Mouse (Mus musculus) liver, adult 2 months (tissue): ENCODE results near the gene Dock9. TPM values are rescaled to one million over a fixed set of nuclear protein-coding genes. Genes with fewer than 3 reads are reported as not detected.
"Not testable (repeated sequence)": the region's sequence is repeated elsewhere in the genome, so short reads cannot be mapped to it uniquely, and the experiment has no call there.

Experiments
- DNase-seq: peaks from one replicate; pipeline ENCODE4 v3.0.0-alpha.2; 2011; ENCODE audit warnings: low read depth, low spot score; ENCODE audit errors: extremely low read depth
- H3K27ac ChIP-seq: fragments of 200-500 bp; replicated peaks from 2 replicates; pipeline ENCODE4 v1.5.1; 2012; ENCODE audit warnings: low read depth, mild to moderate bottlenecking, control low read depth, inconsistent platforms, low read length; ENCODE audit not compliant: insufficient read depth
- H3K27me3 ChIP-seq: fragments of 200-500 bp; 2 replicates; pipeline ENCODE4 v1.6.1; 2012; ENCODE audit warnings: mild to moderate bottlenecking, moderate library complexity, low read length, inconsistent platforms; ENCODE audit not compliant: control insufficient read depth, insufficient read depth
- H3K36me3 ChIP-seq: fragments of 200-500 bp; 2 replicates; pipeline ENCODE4 v1.6.1; 2012; ENCODE audit warnings: low read length, inconsistent platforms; ENCODE audit not compliant: control insufficient read depth, insufficient read depth
- H3K4me1 ChIP-seq: fragments of 200-500 bp; 2 replicates; pipeline ENCODE4 v1.6.1; 2011; ENCODE audit warnings: low read length; ENCODE audit not compliant: control insufficient read depth, insufficient read depth
- H3K4me3 ChIP-seq: fragments of 200-500 bp; 2 replicates; pipeline ENCODE4 v1.5.1; 2011; ENCODE audit warnings: low read depth, mild to moderate bottlenecking, control low read depth, low read length, moderate library complexity; ENCODE audit not compliant: insufficient read depth
- H3K79me2 ChIP-seq: fragments of 200-500 bp; 2 replicates; pipeline ENCODE4 v1.6.1; 2012; ENCODE audit warnings: inconsistent platforms, mild to moderate bottlenecking, low read length, moderate library complexity; ENCODE audit not compliant: control insufficient read depth, insufficient read depth
- H3K9ac ChIP-seq: fragments of 200-500 bp; 2 replicates; pipeline ENCODE4 v1.6.1; 2012; ENCODE audit warnings: low read depth, mild to moderate bottlenecking, control low read depth, inconsistent platforms, low read length
- CTCF ChIP-seq: fragments of 200-500 bp; IDR thresholded peaks from 2 replicates; pipeline ENCODE4 v1.5.1; 2011; ENCODE audit warnings: low read depth, low read length, control low read depth
- POLR2A ChIP-seq: fragments of 200-500 bp; IDR thresholded peaks from 2 replicates; pipeline ENCODE4 v1.6.1; 2011; ENCODE audit warnings: low read length, control low read depth; ENCODE audit not compliant: insufficient read depth; ENCODE audit errors: extremely low read depth
- WGBS: fragments of 180-500 bp; shearing (Covaris S2); methylation state at CpG from one replicate; pipeline ENCODE4 v1.1.7; 2018; 5-methylcytosine and 5-hydroxymethylcytosine counted together
- polyA plus RNA-seq: library from polyadenylated mRNA; depleted of rRNA; stranded (reverse); fragments of >200 nt; gene quantifications from 2 replicates; pipeline ENCODE4 v1.2.3, GENCODE M21; 2012
- total RNA-seq: library from RNA; depleted of rRNA; stranded (reverse); fragments of >200 nt; gene quantifications from 2 replicates; pipeline ENCODE4 v1.2.3, GENCODE M21; 2014

Dock9 gene
- total and polyA plus RNA-seq, 2 experiments = 3.8 to 11.4 TPM

DNA sequence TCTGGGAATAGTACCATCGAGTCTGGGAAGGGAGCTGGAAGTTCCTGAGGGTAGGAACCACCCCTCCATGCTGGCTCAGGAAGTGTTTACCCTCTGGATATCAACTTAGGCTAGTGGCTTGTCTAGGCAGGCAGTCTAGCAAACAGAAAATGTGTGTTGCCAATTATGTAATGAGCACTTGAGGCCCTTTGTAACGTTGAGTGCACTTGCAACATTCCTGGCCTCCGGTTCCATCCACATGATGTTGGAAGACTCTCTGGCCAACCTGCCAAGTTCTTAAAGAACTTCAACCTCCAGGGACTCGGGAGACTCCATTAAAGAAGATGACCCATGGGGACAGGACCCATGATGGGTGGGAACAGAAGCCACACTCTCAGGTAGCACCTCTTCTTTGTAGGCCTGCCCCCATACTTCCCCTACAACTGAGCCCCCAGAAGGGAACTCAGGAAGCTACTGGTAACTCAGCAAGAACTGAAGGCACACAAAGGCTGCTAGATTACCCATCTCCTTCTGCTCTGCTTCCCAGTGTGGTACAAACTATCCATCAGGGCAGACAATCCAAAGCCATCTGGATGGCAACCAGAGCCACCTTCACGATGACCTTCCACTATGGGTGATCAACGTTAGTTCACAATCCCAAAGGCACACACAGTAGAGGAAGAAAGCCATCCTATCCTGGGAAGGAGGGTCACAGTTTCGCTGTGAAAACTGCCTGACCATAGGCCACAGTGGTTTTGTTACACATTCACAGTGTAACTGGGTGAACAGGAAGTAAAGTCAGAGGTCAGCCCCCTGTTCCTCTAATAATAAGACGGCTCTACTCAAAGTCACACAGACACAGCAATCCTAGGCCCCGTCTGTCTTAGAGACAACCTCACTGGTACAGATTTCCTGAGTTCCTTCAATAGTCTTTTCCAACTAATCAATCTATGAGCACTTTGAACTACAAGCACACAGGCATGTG is 77.7 kb downstream of the Dock9 start:
- H3K4me1 ChIP-seq = peaks cover 20% of the 10 kb centered on the region
- H3K4me3 ChIP-seq = no peak overlapping the region
- DNase-seq = peak; percentile 94
- no peak overlapping the region for H3K9ac ChIP-seq
- no peaks in the 10 kb centered on the region for H3K36me3 ChIP-seq
- no peaks in the 10 kb centered on the region for H3K27me3 ChIP-seq
- peak overlapping the region; percentile 68 for H3K27ac ChIP-seq
- TF ChIP-seq CTCF (no peak), POLR2A (no peak)
- no peaks in the 10 kb centered on the region for H3K79me2 ChIP-seq
- 28% methylated on average over 9 of the region's 9 CpGs for WGBS

DNA sequence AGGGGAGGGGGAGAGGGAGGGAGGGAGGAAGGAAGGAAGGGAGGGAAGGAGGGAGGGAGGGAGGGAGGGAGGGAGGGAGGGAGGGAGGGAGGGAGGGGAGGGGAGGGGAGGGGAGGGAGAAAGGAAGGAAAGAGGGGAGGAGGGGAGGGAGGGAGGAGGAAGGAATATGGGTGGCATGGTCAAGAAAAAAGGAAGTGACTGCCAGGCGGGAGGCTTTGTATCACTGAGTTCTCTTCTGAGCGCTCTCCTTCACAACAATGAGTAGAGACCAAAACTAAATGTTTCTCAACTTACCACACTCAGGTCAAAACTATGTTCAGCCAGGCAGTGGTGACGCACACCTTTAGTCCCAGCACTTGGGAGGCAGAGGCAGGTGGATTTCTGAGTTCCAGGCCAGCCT is 82.8 kb downstream of the Dock9 start:
- H3K79me2 ChIP-seq, H3K27me3 ChIP-seq, H3K9ac ChIP-seq, DNase-seq, H3K36me3 ChIP-seq, H3K4me3 ChIP-seq, H3K4me1 ChIP-seq, H3K27ac ChIP-seq: not testable (repeated sequence)
- WGBS = 95% methylated on average over 3 of the region's 3 CpGs

DNA sequence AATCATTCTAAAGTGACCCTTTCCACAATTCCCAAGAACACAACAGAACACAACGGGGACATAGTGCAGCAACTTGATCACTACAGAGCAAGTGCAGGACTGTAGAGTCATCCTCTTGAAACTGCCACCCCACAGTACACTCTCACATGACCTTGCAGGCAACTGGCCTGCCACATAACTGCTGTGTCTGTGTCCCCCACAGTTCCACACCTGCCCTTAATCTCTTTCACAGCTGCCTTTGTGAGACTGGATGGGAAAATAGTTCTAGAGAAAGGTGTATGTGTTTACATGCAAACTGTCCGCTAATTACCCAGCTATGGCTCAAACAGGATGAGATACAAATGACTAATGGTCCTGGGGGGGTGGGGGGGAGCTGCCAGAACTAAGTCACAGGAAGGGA is 83.4 kb downstream of the Dock9 start:
- Histone ChIP-seq H3K4me1 (peaks cover 4% of the 10 kb centered on the region), H3K4me3 (no peak overlapping the region), H3K9ac (no peak overlapping the region), H3K36me3 (no peaks in the 10 kb centered on the region), H3K27ac (no peak overlapping the region), H3K79me2 (no peaks in the 10 kb centered on the region), H3K27me3 (no peaks in the 10 kb centered on the region)
- WGBS = 87% methylated on average over 2 of the region's 2 CpGs
- TF ChIP-seq POLR2A (no peak), CTCF (no peak)
- DNase-seq = no peak

DNA sequence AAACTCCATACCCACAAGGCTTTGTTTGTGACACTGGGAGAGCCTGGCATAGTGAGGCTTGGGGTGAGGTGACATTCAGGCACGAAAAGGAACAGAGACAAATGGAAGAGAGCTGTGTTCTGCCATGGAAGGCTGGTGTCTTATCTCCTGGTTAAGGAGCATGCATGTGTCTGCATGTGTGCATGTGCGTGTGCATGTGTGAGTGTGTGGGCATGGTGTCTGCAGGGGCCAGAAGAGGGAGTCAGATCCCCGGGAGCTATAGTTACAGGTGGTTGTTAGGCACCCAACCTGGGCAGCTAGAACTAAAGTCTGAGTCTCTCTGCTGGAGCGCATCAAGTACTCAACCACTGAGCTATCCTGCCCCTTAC is 83.8 kb downstream of the Dock9 start:
- Histone ChIP-seq H3K27ac (no peak overlapping the region), H3K9ac (no peak overlapping the region), H3K36me3 (no peaks in the 10 kb centered on the region), H3K4me3 (no peak overlapping the region), H3K79me2 (no peaks in the 10 kb centered on the region), H3K4me1 (peaks cover 3% of the 10 kb centered on the region), H3K27me3 (no peaks in the 10 kb centered on the region)
- TF ChIP-seq POLR2A (no peak), CTCF (no peak)
- WGBS = 93% methylated on average over 4 of the region's 4 CpGs
- DNase-seq = no peak

DNA sequence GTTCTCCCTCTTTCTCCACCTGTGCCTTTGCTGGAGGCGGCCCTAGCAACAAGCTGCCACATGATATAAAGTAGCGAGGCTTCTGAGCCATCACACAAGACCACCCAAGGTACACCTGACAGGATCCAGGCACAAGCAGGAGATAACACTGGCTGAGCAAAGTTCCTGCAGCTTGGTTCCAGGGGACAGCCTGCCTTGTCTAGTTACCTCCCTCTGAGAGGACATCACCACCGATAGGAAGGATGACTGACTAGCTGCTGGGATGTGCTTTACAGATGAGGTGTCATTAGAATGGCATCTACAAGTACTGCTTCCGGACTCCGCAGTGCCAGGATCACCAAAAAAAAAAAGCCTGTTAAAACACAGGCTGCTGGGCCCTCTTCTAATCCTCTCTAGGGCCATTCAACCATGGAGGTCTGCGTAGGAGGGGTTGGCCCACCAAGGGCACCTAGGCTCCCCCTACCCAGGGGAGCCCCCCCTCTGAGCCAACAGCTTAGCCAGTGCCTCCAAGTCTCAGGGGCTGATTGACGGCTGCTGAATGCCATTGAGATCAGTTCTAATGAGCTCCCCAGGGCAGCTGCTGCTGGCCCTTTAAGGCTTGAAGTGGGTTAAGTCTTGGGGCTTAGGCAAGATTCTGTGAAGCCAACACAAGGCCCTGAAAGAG is 84.3 kb downstream of the Dock9 start:
- DNase-seq = no peak
- TF ChIP-seq POLR2A (no peak), CTCF (no peak)
- Histone ChIP-seq H3K27ac (no peak overlapping the region), H3K79me2 (no peaks in the 10 kb centered on the region), H3K9ac (no peak overlapping the region), H3K4me1 (peaks cover 3% of the 10 kb centered on the region), H3K36me3 (no peaks in the 10 kb centered on the region), H3K27me3 (no peaks in the 10 kb centered on the region), H3K4me3 (no peak overlapping the region)
- 91% methylated on average over 7 of the region's 7 CpGs for WGBS
